Mouse (Mus musculus): Measurements from ENCODE around the gene Htt. TPM values are rescaled to one million over a fixed set of nuclear protein-coding genes. Genes with fewer than 3 reads are reported as not detected.

Gene Htt
- polyA plus RNA-seq, 1 experiment, result 45.7 TPM

DNA sequence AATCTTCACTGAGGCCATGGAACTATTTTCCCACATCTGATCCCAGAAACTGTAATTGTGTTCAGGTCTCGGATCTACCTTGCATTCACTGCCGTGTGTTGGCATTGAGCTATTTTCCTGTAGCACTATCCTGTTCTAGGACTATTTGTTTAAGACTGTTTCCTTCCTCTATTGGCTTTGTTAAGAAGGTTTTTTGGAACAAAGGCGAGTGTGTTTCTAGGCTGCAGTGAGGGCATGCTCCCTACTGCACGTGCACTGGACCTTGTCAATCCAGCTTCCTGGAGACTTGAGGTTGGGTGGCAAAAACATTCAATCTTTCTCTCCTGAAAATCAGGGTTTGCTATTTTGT is 170.9 kb downstream of the Htt start:
- no peak for TF ChIP-seq POLR2A (IDR thresholded peaks at IDR 0.05; ENCODE audit: insufficient read depth, low read depth, low read length)
- no peak for TF ChIP-seq CTCF (IDR thresholded peaks at IDR 0.05; ENCODE audit: insufficient read depth, low read depth, low read length)
- peaks cover 11% of the 10 kb centered on the region; the same call in 1 of the 2 replicates for H3K4me1 ChIP-seq (ENCODE audit: control insufficient read depth, insufficient read depth, low read length)
- WGBS, result 48% methylated on average over 4 of the region's 4 CpGs
- H3K27ac ChIP-seq (ENCODE audit: insufficient read depth, low read depth, low read length), result no peak overlapping the region
- H3K4me3 ChIP-seq (ENCODE audit: insufficient read depth, low read depth, low read length), result no peak overlapping the region

DNA sequence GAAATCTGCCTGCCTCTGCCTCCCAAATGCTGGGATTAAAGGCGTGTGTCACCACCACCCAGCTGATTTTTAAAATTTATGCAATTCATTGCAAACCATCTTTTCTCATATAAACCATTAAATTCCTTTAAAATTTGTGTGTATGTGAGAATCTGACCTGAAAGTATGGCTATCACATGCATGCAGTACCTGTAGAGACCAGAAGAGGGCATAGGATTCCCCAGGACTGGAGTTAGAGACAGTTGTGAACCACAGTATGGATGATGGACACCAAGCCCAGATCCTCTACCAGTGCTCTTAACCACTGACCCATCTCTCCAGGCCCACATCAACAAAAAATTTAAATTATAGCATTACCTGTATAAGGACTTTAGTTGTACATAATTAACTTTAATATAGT is 171.9 kb downstream of the Htt start:
- WGBS, result 96% methylated on average over 1 of the region's 1 CpGs
- H3K4me3 ChIP-seq (ENCODE audit: insufficient read depth, low read depth, low read length), result no peak overlapping the region
- peaks cover 11% of the 10 kb centered on the region; the same call in 1 of the 2 replicates for H3K4me1 ChIP-seq (ENCODE audit: control insufficient read depth, insufficient read depth, low read length)
- no peak for TF ChIP-seq CTCF (IDR thresholded peaks at IDR 0.05; ENCODE audit: insufficient read depth, low read depth, low read length)
- TF ChIP-seq POLR2A (IDR thresholded peaks at IDR 0.05; ENCODE audit: insufficient read depth, low read depth, low read length), result no peak
- H3K27ac ChIP-seq (ENCODE audit: insufficient read depth, low read depth, low read length), result no peak overlapping the region

DNA sequence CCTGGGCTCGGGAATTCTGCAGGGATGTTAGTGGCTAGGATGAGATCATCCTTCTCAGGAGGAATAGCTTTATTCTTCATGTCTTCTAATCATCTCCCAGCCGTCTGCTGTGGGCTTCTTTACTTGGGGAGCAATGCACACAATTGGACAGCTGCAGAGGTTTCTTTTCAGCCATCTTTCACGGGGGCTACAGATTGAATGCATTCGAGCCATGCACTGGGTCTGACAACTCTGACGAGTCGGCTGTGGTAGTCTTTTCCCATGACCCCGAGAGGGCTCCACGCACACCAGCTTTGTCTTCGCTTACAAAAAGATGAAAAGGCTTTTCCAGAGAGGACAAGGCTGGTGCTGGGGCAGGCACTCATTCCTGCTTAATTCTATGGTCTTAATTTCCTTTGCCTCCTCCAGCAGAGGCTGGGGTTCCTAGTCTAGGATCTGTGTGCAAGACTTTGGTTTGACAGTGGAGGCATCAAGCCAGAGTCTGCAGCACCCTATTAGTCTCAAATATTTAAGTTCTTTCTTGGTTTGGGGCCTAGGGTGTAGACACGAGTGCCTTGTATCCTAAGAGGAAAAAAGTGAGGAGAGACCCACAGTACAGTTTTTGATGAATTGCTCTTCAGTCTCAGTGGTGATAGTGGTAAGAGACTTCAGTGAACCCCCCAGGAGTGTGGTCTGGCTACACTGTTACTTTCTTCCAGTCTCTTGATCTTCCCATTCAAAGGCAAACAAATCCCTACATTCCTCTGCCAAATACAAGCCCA is 180.3 kb downstream of the Htt start:
- TF ChIP-seq POLR2A (IDR thresholded peaks at IDR 0.05; ENCODE audit: insufficient read depth, low read depth, low read length) (no peak), CTCF (IDR thresholded peaks at IDR 0.05; ENCODE audit: insufficient read depth, low read depth, low read length) (no peak)
- H3K4me1 ChIP-seq (ENCODE audit: control insufficient read depth, insufficient read depth, low read length), result no peaks in the 10 kb centered on the region
- H3K27ac ChIP-seq (ENCODE audit: insufficient read depth, low read depth, low read length), result no peak overlapping the region
- H3K4me3 ChIP-seq (ENCODE audit: insufficient read depth, low read depth, low read length), result no peak overlapping the region
- 44% methylated on average over 10 of the region's 10 CpGs for WGBS

DNA sequence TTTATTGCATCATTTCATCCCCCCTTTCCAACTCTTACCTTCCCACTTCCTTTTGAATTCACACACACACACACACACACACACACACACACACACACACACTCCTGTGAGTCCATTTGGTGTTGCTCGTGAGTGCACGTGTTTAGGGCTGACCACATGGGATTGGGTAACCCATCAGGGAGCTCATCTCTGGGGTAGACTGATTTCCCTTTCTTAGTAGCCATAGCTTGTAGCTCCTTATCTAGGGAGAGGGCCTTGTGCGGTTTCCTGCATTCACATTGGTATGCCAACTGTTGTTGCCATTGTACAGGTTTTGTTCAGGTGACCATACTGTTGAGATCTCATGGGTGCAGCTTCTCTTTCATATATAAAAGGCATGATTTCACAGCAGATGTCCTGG is 181.9 kb downstream of the Htt start:
- H3K27ac ChIP-seq (ENCODE audit: insufficient read depth, low read depth, low read length), result no peak overlapping the region
- H3K4me1 ChIP-seq (ENCODE audit: control insufficient read depth, insufficient read depth, low read length), result no peaks in the 10 kb centered on the region
- WGBS, result 94% methylated on average over 3 of the region's 3 CpGs
- no peak overlapping the region for H3K4me3 ChIP-seq (ENCODE audit: insufficient read depth, low read depth, low read length)
- TF ChIP-seq POLR2A (IDR thresholded peaks at IDR 0.05; ENCODE audit: insufficient read depth, low read depth, low read length) (no peak), CTCF (IDR thresholded peaks at IDR 0.05; ENCODE audit: insufficient read depth, low read depth, low read length) (no peak)

DNA sequence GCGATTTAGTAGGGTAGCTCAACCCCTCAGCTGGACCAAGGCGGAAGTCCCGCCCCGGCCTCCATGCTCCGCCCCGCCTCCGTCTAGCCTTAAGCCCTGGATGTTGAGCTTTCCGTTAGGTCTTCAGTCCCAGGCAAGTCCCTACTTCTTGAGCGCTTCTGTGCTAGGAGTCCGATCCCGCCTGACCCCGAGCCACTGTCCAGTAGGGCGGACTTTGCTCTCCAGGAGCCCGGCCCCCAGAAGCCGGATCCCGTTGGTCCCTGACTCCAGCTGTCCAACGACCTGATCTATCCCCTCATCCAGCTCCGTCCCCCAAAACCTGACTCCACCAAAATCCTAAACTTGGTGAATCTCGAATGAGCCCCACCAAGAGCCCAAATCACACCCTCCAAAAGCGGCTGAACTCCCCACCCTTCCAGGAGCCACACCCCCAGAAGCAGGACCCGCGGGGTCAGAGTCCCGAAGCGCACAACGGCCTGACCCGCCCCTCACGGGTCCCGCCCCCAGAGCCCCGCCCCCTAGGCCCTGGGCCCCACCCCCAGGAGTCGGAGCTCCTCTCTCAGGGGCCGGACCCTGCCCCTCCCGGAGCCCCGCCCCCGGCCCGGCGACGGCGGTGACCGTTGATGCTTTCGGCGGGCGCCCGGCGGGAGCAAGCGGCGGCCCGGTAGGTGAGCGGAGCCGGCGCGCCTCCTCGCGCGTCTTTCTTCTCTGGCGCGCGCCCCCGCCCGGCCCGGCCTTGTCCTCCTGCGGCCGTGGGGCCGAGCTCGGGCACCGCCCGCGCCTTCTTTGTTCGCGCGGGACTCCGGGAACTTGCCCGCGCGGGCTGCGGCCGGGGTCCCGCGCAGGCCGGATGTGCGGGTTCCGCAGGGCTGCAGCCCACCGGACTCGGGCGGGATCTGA is 187.6 kb downstream of the Htt start, which contains the start of gene Rgs12:
Gene Rgs12 (plus strand): TSS at position 585 of the 900 bp plus-strand sequence.
- H3K4me3 ChIP-seq (ENCODE audit: insufficient read depth, low read depth, low read length), result peak within 1 kb of the TSS; percentile 71
- H3K27ac ChIP-seq (ENCODE audit: insufficient read depth, low read depth, low read length), result peak within 1 kb of the TSS; percentile 38; the same call in 1 of the 2 replicates
- no peak for TF ChIP-seq POLR2A (IDR thresholded peaks at IDR 0.05; ENCODE audit: insufficient read depth, low read depth, low read length)
- TF ChIP-seq CTCF (IDR thresholded peaks at IDR 0.05; ENCODE audit: insufficient read depth, low read depth, low read length), result no peak
- 2% methylated on average over 80 of the region's 84 CpGs for WGBS
- peaks cover 18% of the 10 kb centered on the region; the same call in 1 of the 2 replicates for H3K4me1 ChIP-seq (ENCODE audit: control insufficient read depth, insufficient read depth, low read length)

DNA sequence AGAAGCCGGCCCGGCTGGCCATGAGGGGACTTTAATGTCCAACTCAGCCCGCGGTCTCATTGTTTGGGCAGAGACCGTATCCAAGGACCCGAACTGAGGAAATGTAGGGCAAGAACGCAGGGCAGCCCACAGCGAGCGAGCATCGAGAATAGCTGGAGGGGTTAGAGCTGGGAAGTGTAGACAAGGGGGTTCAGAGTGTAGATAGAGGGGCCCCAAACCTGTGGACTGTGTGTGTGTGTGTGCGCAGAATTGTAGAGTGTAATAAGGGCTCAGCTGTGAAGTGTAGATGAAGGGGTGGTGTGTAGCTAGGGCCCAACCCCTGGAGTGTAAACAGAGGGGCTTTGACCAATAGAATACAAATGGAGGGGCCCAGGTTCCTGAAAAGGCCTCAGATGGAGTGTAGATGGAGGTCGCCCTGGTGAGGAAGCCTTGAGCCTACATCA is 188.2 kb downstream of the Htt start:
- H3K27ac ChIP-seq (ENCODE audit: insufficient read depth, low read depth, low read length), result peak overlapping the region; percentile 38; the same call in 1 of the 2 replicates
- TF ChIP-seq POLR2A (IDR thresholded peaks at IDR 0.05; ENCODE audit: insufficient read depth, low read depth, low read length) (no peak), CTCF (IDR thresholded peaks at IDR 0.05; ENCODE audit: insufficient read depth, low read depth, low read length) (no peak)
- H3K4me3 ChIP-seq (ENCODE audit: insufficient read depth, low read depth, low read length), result peak overlapping the region; percentile 71
- H3K4me1 ChIP-seq (ENCODE audit: control insufficient read depth, insufficient read depth, low read length), result peaks cover 21% of the 10 kb centered on the region; the same call in 1 of the 2 replicates
- 21% methylated on average over 12 of the region's 12 CpGs for WGBS

DNA sequence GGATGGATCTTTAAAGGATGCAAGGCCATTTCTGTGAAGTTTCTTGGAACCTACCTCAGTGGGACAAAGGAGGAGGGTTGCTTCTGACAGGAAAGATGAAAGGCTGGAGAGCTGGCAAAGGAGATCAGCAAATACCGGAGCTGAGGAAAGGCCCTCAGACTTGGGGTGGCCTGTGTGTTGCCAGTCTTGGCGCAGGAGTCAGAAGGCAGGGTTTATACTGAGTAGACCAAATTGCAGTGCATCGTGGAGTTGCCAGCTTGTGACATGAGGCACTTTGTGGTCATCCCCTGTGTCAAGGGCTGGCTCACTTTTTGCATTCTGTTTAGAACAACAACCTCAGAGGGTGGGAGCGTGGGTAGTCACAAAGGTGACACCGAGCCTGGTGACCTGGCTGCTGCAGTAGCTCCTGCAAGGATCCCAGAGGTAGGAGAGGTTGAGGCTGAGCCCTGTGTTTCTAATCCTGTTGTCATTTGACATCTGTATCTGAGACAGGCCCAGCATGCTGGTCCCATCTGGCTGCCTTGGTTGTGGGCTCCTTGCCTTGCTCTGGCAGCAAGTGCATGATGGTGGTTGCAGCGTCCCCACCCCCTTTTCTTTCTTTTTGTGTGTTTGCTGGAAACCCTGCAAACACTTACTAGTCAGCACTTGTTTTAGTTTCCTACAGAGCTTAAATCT is 189.1 kb downstream of the Htt start:
- no peak overlapping the region for H3K4me3 ChIP-seq (ENCODE audit: insufficient read depth, low read depth, low read length)
- WGBS, result 71% methylated on average over 6 of the region's 6 CpGs
- H3K4me1 ChIP-seq (ENCODE audit: control insufficient read depth, insufficient read depth, low read length), result peaks cover 28% of the 10 kb centered on the region; the same call in 1 of the 2 replicates
- TF ChIP-seq POLR2A (IDR thresholded peaks at IDR 0.05; ENCODE audit: insufficient read depth, low read depth, low read length), result no peak
- no peak for TF ChIP-seq CTCF (IDR thresholded peaks at IDR 0.05; ENCODE audit: insufficient read depth, low read depth, low read length)
- no peak overlapping the region for H3K27ac ChIP-seq (ENCODE audit: insufficient read depth, low read depth, low read length)

DNA sequence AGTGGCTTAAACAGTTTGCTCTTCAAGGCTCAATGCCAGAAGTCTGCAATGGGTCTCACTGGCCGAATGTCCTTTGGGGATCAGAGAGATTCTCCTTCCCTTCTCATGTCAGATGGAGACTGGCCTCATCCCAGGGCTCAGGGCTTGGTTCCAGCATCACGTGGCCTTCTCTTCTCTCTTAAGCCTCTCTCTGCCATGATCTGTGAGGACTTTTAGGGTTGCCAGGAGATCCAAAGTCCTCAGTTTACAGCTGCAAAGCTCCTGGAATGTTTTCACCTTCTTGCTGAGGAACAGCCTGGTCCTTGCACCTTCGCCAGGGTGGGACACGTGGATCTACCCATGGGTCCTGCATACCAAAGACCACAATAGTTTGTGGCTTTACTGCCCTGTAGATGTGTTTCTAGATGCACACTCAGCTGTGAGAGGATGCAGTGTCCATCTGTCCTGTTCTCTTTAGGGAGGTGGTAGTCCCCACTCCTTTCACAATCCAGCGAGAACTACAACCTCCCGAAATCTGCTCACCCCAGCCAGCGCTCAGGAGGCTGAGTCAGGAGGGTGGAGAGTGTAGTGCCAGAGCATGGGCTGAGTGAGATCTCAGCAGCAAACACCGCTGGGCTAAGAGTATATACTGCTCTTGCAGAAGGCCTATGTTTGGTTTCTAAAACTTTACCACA is 189.8 kb downstream of the Htt start:
- H3K27ac ChIP-seq (ENCODE audit: insufficient read depth, low read depth, low read length), result no peak overlapping the region
- H3K4me3 ChIP-seq (ENCODE audit: insufficient read depth, low read depth, low read length), result no peak overlapping the region
- no peak for TF ChIP-seq POLR2A (IDR thresholded peaks at IDR 0.05; ENCODE audit: insufficient read depth, low read depth, low read length)
- TF ChIP-seq CTCF (IDR thresholded peaks at IDR 0.05; ENCODE audit: insufficient read depth, low read depth, low read length), result no peak
- WGBS, result 81% methylated on average over 8 of the region's 8 CpGs
- peaks cover 32% of the 10 kb centered on the region; the same call in 1 of the 2 replicates for H3K4me1 ChIP-seq (ENCODE audit: control insufficient read depth, insufficient read depth, low read length)

Data from olfactory bulb, adult 2 months (tissue).